Mouse (Mus musculus) brain, embryonic 14.5 days (tissue): Measurements from ENCODE around the gene Cfap65. TPM values are rescaled to one million over a fixed set of nuclear protein-coding genes. Genes with fewer than 3 reads are reported as not detected.

Experiments used
- DNase-seq: peaks from one replicate; pipeline ENCODE4 v3.0.0-alpha.2; 2011; ENCODE audit warnings: low read depth
- CTCF ChIP-seq: fragments of 200-500 bp; IDR thresholded peaks from 2 replicates; pipeline ENCODE4 v1.5.1; 2012; ENCODE audit warnings: inconsistent platforms, mild to moderate bottlenecking, moderate library complexity, borderline replicate concordance; ENCODE audit not compliant: insufficient read depth, insufficient read length; ENCODE audit errors: extremely low read depth
- POLR2A ChIP-seq: fragments of 200-500 bp; IDR thresholded peaks from 2 replicates; pipeline ENCODE4 v1.6.1; 2012; ENCODE audit warnings: mild to moderate bottlenecking, inconsistent platforms, borderline replicate concordance; ENCODE audit not compliant: poor library complexity, insufficient read depth, insufficient read length, severe bottlenecking; ENCODE audit errors: extremely low read depth
- polyA plus RNA-seq: library from polyadenylated mRNA; depleted of rRNA; stranded (reverse); fragments of >200 nt; gene quantifications from 2 replicates; pipeline ENCODE4 v1.2.3, GENCODE M21; 2012; rRNA removed

Cfap65 gene
- polyA plus RNA-seq, 1 experiment = 3.9 TPM

DNA sequence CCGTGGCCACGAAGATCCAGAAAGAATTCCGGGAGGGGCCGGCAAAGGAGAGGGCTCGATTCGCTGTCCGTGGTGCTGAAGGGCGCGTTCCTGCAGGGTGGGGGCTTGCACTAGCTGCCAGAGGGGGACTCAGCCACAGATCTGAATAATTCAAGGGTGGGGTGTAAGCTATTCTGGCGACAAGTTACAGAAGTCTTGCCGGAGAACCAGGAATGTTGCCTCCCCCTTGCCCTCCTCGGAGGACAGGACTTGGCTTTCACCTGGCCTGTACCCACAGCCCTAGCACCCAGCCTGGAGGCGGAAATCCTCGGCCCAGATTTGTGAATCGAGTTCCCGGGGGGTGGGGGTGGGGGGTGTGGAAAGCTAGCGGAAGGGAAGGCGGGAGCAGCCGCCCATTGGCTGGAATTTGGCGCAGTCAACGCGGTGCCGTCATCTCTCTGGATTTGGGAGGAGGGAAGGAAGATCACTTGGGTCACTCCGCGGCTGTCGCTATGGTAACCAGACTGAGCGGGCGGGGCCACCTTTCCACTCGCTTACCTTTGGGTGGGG, 77.2 kb downstream of the Cfap65 start:
- DNase-seq = peak; percentile 96
- TF ChIP-seq POLR2A (peak; percentile 9; the same call in 1 of the 2 replicates), CTCF (no peak)

DNA sequence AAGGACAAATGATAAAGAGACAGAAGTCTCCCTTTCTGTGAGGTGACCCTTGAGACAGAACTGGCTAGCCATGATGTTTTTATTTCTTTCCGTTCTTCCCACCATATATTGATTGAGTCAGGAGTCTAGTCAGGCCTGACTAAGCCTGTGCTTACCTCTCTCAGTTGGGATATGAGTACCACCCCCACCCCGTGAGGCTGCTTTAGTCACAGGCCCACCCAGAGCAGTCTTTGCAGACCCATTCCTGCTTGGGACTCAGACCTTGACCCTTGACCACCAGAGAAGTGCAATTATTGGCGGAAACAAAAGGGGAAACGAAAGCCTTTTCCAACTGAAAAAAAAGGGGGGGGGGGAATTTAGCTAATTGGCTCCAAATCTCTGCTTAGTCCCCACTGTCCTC, 77.7 kb downstream of the Cfap65 start:
- peak; percentile 25 for DNase-seq
- TF ChIP-seq POLR2A = no peak
- no peak for TF ChIP-seq CTCF

DNA sequence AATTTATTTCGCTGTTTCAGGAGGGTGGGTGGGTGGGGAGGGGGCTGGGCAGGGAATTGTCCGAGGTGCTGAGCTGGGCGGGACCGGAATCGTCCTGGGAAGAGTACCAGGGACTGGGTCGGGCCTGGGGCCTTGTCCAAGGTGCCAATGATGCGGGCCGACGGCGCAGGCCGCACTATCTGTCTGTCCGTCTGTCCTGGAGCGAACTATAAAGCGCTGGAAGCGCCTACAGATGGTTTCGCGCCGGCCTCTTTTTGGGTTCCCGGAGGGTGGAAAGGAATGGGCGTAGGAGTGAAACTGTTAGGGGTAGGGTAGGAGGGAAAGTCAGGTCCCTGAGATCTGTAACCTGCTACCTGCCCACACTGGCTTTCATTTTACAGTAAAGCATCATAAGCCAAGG, 78.2 kb downstream of the Cfap65 start:
- DNase-seq = no peak
- no peak for TF ChIP-seq POLR2A
- no peak for TF ChIP-seq CTCF

DNA sequence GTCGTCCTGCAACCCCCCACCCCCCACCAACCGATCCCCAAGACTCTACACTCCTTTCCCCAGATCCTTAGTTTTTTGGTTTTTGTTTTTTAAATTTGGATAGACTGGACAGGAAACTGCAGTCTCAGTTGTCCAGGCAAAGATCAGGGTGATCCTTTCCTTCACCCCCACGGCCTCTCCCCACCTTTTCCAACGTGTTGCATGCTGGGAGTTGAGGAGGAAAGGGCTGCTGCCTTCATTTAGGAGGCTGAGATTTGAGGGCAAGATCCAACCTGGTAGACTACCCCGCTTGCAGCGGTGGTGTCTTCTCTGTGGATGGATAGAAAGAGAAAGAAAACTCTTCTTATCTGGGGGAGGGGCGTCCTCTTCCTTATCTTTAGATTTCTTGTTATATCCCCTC, 78.6 kb downstream of the Cfap65 start:
- TF ChIP-seq POLR2A = no peak
- no peak for TF ChIP-seq CTCF
- peak; percentile 22 for DNase-seq

DNA sequence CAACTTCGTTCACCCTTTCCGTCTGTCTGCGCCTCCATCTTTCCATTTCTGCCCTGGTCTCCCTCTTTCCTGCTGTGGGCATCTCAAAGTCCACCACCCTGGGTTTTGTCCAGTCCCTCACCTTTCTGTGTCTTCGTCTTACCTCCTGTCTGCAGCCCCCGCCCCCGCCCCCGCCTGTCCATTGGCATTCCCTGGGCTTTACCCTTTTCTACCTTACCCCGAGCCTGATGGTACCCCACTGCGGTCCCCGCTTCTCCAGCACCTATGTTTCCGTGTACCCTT, 79.0 kb downstream of the Cfap65 start:
- peak; percentile 7 for DNase-seq
- TF ChIP-seq CTCF (no peak), POLR2A (no peak)

DNA sequence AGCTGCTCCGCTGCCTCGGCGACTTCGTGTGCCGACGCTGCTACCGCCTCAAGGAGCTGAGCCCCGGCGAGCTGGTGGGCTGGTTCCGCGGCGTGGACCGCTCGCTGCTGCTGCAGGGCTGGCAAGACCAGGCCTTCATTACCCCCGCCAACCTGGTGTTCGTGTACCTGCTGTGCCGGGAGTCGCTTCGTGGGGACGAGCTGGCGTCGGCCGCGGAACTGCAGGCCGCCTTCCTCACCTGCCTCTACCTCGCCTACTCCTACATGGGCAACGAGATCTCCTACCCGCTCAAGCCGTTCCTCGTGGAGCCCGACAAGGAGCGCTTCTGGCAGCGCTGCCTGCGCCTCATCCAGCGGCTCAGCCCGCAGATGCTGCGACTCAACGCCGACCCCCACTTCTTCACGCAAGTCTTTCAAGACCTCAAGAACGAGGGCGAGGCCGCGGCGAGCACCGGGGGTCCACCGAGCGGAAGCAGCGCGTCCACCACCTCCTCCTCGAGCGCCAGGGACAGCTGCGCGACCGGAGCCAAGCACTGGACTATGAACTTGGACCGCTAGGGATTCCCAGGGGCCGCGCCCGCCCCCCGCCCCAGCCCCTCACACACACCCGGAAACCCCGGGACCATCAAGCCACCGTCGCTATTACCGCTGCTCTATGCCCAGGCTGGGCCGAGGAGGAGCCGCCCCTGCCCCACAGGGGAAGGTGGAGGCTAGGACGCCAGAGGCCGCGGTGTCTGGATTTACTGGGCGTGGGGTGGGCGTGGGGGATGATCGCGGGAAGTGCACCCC, 79.6 kb downstream of the Cfap65 start:
- peak; percentile 57 for DNase-seq
- TF ChIP-seq CTCF = no peak
- TF ChIP-seq POLR2A = no peak

DNA sequence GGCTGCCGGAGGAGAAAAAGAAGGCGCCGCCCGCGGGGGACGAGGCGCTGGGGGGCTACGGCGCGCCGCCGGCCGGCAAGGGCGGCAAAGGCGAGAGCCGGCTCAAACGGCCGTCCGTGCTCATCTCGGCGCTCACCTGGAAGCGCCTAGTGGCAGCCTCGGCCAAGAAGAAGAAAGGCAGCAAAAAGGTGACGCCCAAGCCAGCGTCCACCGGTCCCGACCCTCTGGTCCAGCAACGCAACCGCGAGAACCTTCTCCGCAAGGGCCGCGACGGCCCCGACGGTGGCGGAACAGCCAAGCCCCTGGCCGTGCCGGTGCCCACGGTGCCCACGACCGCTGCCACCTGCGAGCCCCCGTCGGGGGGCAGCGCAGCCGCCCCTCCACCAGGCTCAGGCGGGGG, 80.2 kb downstream of the Cfap65 start:
- TF ChIP-seq CTCF (no peak), POLR2A (no peak)
- DNase-seq = peak; percentile 37

DNA sequence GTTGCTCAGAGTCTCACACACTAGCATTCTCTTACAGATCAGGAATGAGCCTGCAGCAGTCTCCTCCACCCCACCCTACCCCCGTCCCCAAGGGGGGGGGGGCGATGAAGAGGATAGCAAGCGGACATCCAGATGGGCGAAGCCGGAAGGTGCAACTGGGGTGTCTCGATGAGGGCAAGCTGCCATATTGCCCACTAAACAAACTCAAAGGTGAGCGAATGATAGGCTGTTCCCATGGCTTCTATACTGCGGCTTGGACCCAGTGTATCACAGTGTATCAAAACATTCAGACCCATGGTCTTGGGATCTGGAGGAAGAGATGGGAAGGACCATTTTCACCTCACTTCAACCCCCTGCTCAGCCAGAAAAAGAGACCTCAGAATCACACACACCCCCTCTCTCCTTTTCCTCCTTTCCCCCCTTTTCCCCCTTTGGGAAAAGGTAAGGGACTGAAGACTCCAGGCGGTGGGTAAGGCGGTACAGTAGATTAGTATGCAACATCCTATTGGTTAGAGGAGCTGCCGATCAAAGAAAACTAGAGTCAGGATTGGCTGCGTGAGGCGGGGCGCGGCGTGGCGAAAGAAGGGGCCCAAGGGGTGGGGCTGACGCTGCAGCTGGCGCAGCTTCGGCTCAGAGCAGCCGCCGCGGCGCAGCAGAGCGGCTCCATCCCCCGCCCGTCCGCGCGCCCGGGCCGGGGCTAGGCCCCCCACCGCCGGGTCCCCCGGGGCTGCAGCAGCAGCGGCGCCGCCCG, 80.9 kb downstream of the Cfap65 start, which contains the start of gene Cdk5r2:
TSS of gene Cdk5r2 (plus strand) at position 629 of the 751 bp plus-strand sequence.
- peak; percentile 98 for DNase-seq
- TF ChIP-seq CTCF (no peak), POLR2A (peak; percentile 96)

Other genes starting within 250 kb of the Cfap65 start
- gene Cyp27a1, start 222.0 kb downstream of the Cfap65 start, polyA plus RNA-seq = 2.0 and 2.1 TPM in 2 replicates
- gene Prkag3, start 186.4 kb downstream of the Cfap65 start, polyA plus RNA-seq = 0.09 and 0.10 TPM in 2 replicates
- 4.4 and 9.1 TPM in 2 replicates for gene Wnt6, start 163.7 kb downstream of the Cfap65 start, polyA plus RNA-seq
- gene Wnt10a, start 144.1 kb downstream of the Cfap65 start, polyA plus RNA-seq = 0.73 and 0.77 TPM in 2 replicates
- gene Cdk5r2, start 80.7 kb downstream of the Cfap65 start, polyA plus RNA-seq = 51.5 and 90.9 TPM in 2 replicates
- gene Fev, start 50.2 kb downstream of the Cfap65 start, polyA plus RNA-seq = 0.47 and 3.4 TPM in 2 replicates
- 0.44 and 1.1 TPM in 2 replicates for gene Cryba2, start 42.5 kb downstream of the Cfap65 start, polyA plus RNA-seq
- gene Ihh, start 16.1 kb upstream of the Cfap65 start, polyA plus RNA-seq = 0.47 and 0.57 TPM in 2 replicates
- gene Nhej1, start 189.6 kb upstream of the Cfap65 start, polyA plus RNA-seq = 2.4 and 2.6 TPM in 2 replicates
- gene Slc23a3, start 198.3 kb upstream of the Cfap65 start, polyA plus RNA-seq = 0.06 TPM in 1 of 2 replicates, not detected in the other
- 59.8 and 64.9 TPM in 2 replicates for gene Cnppd1, start 207.1 kb upstream of the Cfap65 start, polyA plus RNA-seq
- gene Retreg2, start 207.2 kb upstream of the Cfap65 start, polyA plus RNA-seq = 184 and 196 TPM in 2 replicates
- gene Zfand2b, start 233.0 kb upstream of the Cfap65 start, polyA plus RNA-seq = 47.4 and 58.5 TPM in 2 replicates
- 32.6 and 40.9 TPM in 2 replicates for gene Abcb6, start 244.8 kb upstream of the Cfap65 start, polyA plus RNA-seq